Mouse (Mus musculus) cerebellum, postnatal 14 days (tissue): ENCODE results near the gene Atp1a3.
"Not testable (repeated sequence)": the region's sequence is repeated elsewhere in the genome, so short reads cannot be mapped to it uniquely, and the experiment has no call there.

Source experiments
- DNase-seq, 2 experiments: peaks; one replicate each; pipeline ENCODE4 v3.0.0; 2021; ENCODE audit warnings: mixed read lengths in 2 of 2

Atp1a3 gene

DNA sequence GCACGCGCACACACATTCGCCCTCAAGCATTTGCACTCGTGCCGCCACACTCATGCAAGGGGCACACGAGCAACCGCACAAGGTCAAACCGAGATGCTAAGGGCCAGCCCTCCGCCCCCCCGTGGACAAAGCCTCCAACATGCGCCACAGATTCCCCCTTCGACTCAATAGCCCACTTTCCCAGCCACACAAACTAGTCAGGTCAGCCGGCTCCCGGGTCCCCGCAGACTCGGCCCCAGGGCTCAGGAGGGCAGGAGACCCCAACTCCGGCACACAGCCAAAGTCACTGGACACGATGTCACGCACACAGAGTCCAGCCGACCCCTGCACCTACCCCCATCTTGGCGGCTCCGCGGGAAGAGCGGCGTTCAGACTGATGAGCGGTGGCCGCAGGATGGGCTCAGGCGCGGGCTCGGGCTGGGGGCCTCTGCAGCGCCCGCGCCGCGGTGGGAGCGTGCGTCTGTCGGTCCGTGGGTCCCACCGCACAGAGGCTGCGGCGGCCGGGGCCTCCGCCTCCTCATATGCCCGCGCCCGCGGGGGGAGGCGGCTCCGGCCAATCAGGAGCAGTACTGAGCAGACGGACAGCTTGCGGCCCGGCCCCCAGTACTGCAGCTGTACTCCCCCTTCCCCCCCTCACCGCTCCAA lies at the start of gene Atp1a3:
Gene Atp1a3 (minus strand): TSS at position 538 of the 645 bp plus-strand sequence.
- DNase-seq, result peak; percentile 93 to 94

DNA sequence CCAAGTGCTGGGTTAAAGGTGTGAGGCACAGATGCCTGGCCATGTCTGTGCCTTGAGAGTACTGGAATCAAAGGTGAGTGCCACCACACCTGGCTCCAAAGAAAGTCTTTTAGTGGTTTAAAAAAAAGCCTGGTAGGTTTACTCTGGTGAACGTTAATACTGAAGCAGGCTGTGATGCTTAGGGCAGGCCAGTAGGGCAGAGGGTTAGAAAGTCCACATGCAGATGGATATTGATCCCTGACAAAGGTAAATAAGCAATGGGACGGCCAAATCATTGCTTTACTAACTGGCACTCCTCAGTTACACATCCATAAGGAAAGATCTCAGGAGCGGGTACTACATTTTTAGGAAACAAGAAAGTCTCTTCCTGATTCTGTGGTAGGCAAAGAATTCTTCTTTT lies 46.8 kb upstream of the Atp1a3 start:
- DNase-seq, result no peak

DNA sequence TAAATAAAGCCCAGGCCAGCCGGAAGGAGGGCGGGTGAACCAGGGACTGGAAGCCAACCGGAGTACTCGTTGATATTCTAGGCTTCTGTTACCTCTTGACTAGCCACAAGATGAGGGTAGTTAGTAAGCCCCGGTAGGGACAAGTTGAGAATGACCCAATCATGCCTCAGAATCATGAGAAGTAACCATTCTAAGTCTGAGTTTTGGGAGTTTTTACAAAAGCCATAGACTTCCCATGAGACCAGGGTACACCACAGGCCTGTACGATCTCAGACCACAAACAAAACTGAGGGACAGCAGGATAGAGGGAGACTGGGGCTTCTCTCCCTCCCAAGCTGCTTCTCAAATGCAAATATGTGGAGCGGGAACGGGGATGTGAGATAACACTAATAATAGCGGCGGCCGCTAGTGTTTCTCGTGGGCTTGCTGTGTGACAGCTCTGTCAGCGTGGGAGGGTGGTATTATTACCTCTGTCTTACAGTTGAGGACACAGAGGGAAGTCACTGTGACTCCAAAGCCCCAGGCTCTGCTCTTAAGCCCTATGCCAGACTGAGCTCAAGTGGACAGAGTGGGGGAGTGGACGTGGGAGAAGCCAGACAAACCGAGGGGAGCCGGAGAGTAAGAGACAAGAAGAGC lies 43.7 kb upstream of the Atp1a3 start:
- DNase-seq, result no peak

DNA sequence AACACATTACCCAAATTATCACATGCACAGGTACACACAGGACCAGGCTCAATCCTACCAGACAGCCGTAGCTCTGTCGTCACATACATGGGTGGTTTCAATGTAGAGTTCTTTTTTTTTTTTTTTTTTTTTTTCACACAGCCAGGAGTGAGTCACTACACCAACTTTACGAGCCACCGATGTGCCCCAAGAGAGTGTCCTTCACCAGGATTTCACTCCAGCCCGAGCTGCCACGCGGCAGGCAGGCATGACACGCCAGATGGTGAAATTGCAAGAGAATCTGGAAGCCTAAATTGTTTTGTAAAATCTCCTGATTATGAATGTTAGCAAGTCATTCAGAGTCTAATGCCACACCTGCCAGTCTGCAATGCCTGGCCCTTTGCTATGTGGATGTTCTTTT lies 41.6 kb upstream of the Atp1a3 start:
- no peak for DNase-seq

DNA sequence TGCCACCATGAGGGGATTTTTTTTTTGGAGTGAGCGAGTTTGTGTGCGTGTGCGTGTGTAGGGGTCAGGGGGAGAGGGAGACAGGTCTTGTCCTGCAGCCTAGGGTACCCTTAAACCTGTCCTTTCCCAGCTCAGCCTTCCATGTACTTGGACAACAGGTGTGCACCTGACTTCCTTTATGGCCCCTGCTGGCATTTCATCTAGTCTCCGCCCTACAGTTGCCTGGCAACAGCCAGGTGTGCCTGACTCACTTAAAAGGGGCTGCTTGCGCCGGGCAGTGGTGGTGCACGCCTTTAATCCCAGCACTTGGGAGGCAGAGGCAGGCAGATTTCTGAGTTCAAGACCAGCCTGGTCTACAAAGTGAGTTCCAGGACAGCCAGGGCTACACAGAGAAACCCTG lies 38.8 kb upstream of the Atp1a3 start:
- DNase-seq, result not testable (repeated sequence)

DNA sequence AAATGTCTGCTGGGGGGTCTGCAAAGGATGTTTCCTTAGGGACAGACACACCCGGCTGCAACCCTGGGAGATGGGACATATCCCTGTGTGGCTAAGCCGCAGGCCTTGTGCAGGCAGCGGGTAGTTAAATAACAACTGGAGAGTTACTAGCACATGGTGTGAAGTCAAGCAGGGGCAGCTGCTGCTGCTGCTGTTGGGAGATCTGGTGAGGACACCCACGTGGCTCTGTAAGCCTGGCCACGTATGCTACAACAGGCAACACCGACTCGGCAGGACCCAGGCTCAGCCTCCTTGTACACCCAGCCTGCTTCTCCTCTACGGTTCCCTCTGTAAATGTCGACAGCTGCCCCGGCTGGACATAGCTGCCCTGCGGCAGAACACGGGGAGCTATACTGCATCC lies 36.2 kb upstream of the Atp1a3 start:
- DNase-seq, result no peak

DNA sequence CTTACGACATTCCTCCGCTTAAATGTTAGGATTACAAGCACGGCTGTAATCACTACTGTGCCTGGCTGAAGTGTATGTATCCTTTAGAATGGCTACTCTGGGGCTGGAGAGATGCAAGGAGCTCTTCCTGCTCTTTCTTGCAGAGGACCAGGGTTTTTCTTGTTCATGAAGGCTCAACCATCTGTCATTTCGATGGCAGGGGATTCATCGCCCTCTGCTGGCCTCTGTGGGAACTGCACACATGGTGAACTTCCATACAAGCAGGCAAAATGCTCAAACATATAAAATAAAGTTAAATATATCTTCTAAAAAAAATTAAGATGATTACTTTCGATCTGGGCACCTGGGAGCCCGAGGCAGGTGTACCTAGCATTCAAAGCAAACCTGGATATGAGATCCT lies 30.2 kb upstream of the Atp1a3 start:
- DNase-seq, result peak; percentile 94 to 96

DNA sequence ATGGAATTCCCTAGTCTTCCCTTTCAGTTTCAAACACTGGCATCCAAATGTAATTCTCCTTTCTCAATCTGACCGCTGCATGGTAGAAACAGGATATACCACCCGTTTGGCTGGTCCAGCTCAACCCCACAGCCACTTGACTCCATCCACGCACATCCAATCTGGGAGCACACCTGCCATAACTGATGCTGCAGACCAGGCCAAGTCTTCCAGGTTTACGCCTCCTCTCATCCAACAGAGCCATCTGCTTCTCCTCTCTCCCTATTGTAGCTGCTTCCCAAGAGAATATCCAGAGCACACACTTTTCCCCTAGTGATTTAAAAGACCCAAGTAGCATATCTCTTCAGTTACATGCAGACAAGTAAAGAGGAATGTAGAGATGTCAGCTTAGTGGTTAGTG lies 29.0 kb upstream of the Atp1a3 start:
- peak in 1 of 2 experiments; percentile 25 for DNase-seq

DNA sequence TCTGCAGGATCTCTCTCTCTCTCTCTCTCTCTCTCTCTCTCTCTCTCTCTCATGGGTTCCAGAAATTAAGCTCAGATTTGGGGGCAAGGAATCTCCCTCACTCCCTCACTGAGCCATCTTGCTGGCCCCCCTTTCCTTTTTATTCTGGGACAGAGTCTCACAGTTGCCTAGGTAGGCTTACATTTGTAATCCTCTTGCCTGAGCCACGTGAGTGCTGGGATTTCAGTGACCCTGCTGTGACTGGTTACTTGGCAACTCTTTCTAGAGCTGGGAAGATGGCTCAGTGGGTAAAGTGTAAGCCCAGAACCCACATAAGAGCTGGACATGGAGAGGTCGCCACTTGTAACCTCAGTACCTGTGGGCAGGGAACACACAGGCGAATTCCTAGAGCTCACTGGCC lies 25.8 kb upstream of the Atp1a3 start:
- peak in 1 of 2 experiments; percentile 38 for DNase-seq

DNA sequence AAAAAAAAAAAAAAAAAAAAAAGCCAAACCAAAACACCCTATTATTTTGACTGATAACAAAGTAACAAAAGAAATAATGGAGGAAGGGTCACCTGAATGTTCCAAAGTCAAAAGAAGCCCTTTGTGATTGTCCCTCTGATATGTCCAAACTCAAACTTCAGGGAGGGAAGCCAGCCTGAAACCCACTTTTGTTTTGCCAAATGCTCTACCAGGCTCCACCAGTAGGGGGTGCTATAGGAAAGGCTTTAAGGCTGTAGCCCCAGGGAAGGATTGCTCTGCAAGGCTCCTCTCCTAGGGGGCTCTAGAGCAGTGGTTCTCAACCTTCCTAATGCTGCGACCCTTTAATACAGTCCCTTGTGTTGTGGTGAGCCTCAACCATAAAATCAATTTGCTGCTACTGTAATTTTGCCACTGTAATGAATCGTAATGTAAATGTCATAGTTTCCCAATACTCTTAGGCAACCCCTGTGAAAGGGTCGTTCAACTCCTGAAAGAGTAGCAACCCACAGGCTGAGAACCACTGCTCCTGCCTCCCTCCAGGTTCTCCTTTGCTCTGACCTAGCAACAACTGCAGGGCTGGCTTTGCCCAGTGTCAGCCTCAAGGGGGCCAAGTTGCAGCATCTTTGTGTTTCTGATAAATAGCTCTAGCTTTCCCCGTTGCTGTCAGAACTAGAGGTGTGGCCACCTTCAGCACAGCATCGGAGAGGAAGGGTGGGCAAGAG lies 24.4 kb upstream of the Atp1a3 start:
- DNase-seq, result peak; percentile 89 to 95

DNA sequence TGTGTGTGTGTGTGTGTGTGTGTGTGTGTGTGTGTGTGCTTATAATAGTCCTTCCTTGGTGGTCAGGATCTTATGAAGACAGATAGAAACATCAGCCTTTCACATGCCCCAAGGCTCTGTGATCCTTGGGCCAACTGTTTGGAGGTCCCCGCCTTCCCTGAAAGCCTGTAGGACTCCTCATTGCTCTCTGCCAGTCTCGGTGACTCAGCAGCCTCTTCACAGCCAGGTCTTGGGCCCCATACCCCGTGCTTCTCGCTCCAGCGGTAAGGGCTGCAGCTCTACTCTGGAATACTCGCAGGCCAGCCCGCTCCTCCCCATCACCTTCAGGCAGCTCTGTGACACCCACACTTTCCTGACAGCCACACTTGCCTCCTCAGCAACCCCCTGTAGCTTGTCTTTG lies 20.7 kb upstream of the Atp1a3 start:
- DNase-seq, result no peak

DNA sequence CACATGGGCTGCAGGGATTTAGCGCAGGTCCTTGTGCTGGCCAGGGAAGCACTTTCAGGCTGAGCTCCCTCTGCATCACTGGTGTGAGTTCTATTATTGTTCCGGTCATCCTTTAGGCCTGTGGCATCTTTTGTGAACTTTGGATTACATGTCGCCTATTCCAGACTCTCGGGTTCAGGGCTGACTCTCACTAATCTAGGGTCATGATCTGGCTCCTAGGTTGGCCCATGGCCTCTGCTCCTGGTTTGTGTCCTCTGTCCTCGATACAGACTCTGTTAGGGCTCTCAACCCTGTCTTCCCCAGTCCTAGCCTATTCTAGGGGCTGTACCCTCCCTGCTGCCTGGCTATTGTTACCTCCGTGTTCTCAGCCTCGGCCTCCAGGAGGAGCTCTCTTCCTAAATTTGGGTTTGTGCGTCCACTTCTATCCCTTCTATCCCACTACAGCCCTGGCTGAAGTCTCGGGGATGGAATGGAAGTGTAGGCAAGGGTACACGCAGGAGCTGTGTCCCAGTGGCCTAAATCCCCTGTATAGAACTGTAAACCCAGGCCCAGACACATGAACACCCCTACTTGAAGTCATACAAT lies 20.2 kb upstream of the Atp1a3 start:
- DNase-seq, result peak; percentile 52 to 71

DNA sequence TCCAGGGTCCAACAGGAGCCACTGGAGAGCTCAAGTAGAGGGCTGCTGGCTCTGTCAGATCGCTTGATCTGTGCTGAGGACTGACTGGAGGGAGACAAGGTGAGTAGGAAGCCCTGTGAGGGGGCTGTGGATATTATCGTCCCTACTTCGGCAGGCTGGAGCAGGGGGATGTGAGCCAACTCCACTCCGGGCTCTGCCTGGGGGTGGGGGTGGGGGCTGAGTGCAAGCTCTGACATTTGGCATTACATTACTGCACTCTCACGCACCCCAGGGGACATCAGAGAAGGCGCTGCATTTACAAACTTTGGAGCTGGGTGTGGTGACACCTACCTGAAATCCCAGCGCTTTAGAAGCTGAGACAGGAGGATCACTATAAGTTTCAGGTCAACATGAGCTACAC lies 5.8 kb upstream of the Atp1a3 start:
- DNase-seq, result no peak

DNA sequence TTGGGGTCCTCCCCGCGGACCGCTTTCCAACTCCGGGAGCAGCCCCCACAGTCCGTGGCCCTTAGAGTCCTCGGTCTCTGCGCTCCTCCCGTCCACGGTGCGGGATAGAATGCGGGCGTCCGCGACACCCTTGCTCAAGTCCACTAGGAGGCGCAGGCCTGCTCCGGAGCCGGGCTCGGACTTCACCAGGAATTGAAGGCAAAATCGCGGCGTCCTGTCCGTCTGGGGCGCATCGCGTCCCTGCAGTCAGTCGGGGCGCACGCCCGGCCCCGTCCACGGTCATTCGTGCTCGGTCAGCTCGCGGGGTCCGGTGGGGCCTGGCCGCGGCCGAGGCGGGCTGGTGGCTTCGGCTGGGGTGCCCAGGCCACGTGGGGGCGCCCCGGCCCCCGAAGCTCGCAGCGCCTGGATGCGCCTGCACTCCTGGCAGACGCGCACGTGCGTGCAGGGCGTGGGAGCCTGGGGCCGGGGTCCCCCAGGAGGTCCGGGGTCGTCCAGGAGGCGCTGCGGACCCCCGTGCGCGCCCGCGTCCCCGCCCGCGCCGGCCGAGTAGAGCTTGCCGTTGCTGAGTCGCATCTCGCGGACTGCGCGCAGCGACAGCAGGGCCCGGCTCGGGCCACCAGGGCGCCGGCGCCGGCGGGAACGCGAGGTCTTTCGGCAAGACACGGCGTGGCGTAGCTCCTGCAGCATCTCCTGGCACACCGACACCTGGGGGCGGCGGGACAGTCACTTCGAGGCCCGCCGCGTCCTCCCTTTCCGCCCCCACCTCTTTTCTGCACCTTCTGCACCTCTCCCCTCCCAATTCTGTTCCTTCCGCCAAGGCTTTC lies 4.5 kb upstream of the Atp1a3 start:
- peak; percentile 92 to 93 for DNase-seq

DNA sequence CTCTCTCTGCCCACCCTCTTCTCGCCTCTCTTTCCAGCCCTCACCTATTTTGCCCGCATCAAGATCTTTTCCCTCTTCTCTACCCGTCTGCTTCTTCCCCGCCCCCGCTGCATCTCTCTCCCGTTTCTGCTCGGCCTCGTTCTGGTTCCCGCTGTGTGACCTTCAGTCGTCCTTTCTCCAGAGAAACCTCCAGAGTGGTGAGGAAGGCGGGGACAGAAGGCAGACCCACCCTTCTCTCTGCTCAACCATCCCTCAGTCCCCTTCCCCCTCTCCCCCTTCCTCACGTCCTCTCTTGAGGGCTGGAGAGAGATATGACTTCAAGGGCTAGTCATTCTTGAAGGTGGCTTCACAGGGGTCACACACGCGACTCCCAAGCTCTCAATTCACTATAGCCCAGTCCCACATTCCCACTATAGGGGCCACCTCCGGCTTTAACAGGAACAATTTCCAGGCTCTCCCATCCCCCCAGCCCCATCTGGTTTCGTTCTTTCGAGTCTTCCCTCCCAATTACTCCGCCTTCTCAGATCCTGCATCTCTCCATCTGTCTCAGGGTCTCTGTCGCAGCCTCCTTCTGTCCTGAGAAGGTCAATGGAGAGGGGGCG lies 3.4 kb upstream of the Atp1a3 start:
- peak; percentile 85 to 90 for DNase-seq

DNA sequence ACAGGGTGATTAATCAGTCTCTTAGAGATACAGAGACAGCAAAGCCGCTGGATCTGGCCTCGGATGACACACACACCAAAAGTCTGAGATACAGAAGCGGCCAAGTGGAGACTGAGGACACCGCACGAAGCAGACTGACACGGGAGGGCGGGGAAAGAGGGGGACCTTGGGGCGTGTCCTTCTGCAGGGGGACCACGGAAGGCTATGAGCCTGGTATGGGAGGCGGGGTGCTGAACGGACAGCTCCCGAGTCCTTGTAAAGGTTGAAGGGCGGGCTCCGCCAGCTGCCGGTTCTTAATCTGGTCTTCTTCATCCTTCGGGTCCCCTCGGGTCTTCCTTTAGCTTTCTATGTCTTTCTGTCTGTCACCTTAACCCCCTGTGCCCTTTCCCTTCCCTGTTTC lies 2.9 kb upstream of the Atp1a3 start:
- DNase-seq, result peak; percentile 81 to 84

DNA sequence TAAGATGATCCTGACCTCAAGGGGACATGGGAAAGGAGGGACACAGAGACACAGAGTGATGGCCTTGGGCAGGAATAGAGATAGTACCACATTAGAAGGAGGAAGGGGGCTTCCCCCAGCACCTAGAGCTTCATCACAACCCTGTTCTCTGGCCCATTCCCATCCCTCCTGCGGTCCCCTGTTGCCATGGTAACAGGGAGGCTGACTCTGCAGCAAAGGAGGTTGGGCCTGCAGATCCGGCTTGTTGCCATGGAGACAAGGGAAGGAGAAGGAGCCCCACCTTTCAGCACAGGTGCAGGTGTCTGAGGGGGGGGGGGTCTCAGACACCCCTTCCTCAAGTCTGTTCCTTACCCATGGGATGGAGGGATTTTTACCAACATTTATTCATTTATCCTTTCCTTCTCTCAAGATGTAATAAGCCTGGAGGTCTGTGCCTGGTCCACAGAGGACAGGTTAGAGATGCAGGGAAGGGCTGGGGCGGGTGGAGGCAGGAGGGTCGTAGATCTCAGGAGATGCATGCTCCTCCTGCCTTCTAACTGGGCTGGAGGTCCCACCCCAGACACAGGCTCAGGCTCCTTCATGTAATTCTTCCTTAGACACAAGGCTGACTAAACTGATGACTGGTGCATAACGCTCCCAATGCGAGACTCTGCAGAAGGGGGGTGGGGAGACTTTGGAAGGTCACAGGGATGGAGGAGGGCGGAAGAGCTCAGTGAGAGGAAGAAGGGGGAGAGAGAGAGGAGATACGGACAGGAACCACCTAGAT lies 2.0 kb upstream of the Atp1a3 start:
- peak; percentile 94 to 95 for DNase-seq

DNA sequence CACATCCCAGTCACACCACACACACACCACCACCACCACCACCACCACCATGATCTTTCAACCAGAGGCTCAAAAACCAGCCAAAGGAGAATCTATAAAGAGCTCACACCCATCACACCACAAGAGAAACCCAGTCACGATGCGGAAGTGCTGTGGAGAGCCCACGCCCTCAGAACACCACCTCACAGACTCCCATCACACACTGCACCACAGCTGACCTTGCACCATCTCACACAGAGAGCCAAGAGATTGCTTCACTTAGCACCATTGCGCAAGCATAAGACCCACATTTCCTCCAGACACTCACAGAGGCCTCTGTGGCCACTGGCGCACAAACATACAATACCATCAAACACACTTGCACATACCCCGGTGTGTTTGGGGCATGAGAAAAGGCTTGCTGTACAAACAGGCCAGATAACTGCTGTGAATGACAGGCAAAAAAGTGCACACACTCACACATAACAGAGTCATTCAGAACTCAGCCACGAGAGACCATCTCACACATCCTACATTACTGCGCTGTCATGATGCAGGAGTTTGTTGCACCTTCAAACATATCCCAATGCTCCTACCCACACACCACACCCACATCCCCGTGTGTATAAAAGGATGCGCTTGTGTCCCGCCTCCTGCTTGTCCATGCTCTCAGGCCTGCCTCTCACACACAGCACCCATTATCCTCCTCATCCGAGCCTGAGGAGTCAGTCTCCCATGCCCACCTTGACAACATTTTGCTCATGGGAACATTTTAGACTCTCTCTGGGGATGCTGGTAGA lies 1.0 kb upstream of the Atp1a3 start:
- DNase-seq, result peak in 1 of 2 experiments; percentile 44

DNA sequence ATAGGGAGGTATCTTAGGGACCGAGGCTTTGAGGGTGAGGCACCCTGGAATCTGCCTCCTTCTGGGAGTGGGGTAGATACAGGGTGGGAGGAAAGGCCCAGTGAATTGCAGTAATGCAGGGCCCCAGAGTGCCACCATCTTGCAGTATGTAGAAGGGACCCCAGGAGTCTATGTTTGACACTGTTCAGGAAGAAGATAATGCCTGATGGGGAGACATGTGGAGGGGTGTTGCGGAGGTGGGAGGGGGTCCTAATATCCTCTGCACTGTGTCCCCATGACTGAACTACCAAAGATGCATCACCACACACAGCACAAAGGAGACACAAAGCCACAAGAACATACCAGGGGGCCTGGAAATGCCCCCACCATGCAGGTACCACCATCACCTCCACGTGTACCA lies 413 bp upstream of the Atp1a3 start:
- DNase-seq, result no peak

DNA sequence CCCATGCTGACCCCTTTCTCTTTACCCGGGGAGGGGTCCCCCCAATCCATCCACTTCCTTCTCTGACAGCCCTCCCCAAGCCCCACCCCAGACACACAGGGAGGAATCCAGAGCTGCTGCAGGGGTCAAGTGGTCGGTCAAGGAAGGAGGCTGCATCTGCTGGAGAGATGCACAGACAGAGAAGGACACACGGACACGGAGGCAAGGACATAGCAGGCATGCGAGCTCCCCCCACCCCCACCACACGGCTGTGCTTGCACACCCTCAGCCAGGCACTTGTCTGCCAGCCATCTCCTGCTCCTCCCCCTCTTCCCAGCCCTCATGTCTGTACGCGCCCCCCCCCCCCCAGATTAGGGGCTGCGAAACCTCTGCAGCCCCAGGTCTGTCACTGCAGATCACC lies 952 bp downstream of the Atp1a3 start:
- DNase-seq, result peak; percentile 59 to 69
